Mouse (Mus musculus): ENCODE results near the gene Unc50. TPM values are rescaled to one million over a fixed set of nuclear protein-coding genes. Genes with fewer than 3 reads are reported as not detected.

The Unc50 gene
- polyA plus RNA-seq, 1 experiment from 2014 or later, result 175 TPM

DNA sequence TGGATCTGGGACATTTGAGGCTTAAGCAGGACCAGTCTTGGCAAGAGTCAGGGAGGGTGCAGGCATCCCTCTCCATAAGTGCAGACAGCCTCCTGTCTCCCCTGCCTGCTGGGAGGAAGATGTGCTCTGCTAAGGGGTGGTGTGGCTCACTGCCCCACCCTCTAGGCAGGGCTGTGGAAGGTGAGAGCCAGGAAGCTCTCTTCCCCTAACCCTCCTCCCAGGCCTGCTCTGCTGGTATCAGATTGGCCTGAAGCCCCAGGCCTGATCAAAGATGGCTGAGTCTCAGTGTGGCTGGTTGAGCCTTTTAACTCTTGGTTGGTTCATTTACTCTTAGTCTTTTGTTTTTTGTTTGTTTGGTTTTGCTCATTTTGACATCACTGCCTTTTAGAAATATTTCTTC is 20.3 kb upstream of the Unc50 start:
- no peak overlapping the region for H3K27ac ChIP-seq
- no peaks in the 10 kb centered on the region for H3K36me3 ChIP-seq (ENCODE audit: insufficient read depth, low read length)
- no peaks in the 10 kb centered on the region for H3K9me3 ChIP-seq (replicated peaks; ENCODE audit: low read length)
- no peaks in the 10 kb centered on the region for H3K4me1 ChIP-seq (replicated peaks; ENCODE audit: insufficient read depth, low read length)
- no peak for TF ChIP-seq CTCF (IDR thresholded peaks at IDR 0.05; ENCODE audit: low read depth)
- no peaks in the 10 kb centered on the region for H3K27me3 ChIP-seq (ENCODE audit: insufficient read depth, low read length)
- H3K4me3 ChIP-seq (replicated peaks; ENCODE audit: low read depth, low read length), result no peak overlapping the region
- H3K9ac ChIP-seq (ENCODE audit: low read depth, low read length), result no peak overlapping the region
- DNase-seq (ENCODE audit: low spot score), result no peak
- no peak overlapping the region for H3K4me2 ChIP-seq (ENCODE audit: low read length)
- no peak for ATAC-seq (replicated peaks; ENCODE audit: low FRiP score, low read depth)

GRCm38 (mm10) chr1:37415394-37415793 is 14.5 kb upstream of the Unc50 start:
- Histone ChIP-seq H3K4me3 (replicated peaks; ENCODE audit: low read depth, low read length) (no peak overlapping the region), H3K4me1 (replicated peaks; ENCODE audit: insufficient read depth, low read length) (no peaks in the 10 kb centered on the region), H3K36me3 (ENCODE audit: insufficient read depth, low read length) (peaks cover 16% of the 10 kb centered on the region; the same call in 1 of the 2 replicates), H3K9me3 (replicated peaks; ENCODE audit: low read length) (no peaks in the 10 kb centered on the region), H3K4me2 (ENCODE audit: low read length) (no peak overlapping the region), H3K27me3 (ENCODE audit: insufficient read depth, low read length) (no peaks in the 10 kb centered on the region), H3K9ac (ENCODE audit: low read depth, low read length) (no peak overlapping the region), H3K27ac (no peak overlapping the region)
- TF ChIP-seq CTCF (IDR thresholded peaks at IDR 0.05; ENCODE audit: low read depth), result no peak
- ATAC-seq (replicated peaks; ENCODE audit: low FRiP score, low read depth) (no peak), DNase-seq (ENCODE audit: low spot score) (no peak)
- 85% methylated on average over 1 of the region's 1 CpGs for WGBS

GRCm38 (mm10) chr1:37419420-37419819 is 10.5 kb upstream of the Unc50 start:
- H3K9ac ChIP-seq (ENCODE audit: low read depth, low read length), result no peak overlapping the region
- H3K4me2 ChIP-seq (ENCODE audit: low read length), result no peak overlapping the region
- TF ChIP-seq CTCF (IDR thresholded peaks at IDR 0.05; ENCODE audit: low read depth), result peak; percentile 98
- H3K9me3 ChIP-seq (replicated peaks; ENCODE audit: low read length), result no peaks in the 10 kb centered on the region
- no peak overlapping the region for H3K27ac ChIP-seq
- 91% methylated on average over 1 of the region's 1 CpGs for WGBS
- ATAC-seq (replicated peaks; ENCODE audit: low FRiP score, low read depth) (peak; percentile 65; the same call in 1 of the 2 replicates), DNase-seq (ENCODE audit: low spot score) (peak; percentile 59)
- peaks cover 18% of the 10 kb centered on the region; the same call in 1 of the 2 replicates for H3K36me3 ChIP-seq (ENCODE audit: insufficient read depth, low read length)
- no peak overlapping the region for H3K4me3 ChIP-seq (replicated peaks; ENCODE audit: low read depth, low read length)
- no peaks in the 10 kb centered on the region for H3K27me3 ChIP-seq (ENCODE audit: insufficient read depth, low read length)
- H3K4me1 ChIP-seq (replicated peaks; ENCODE audit: insufficient read depth, low read length), result no peaks in the 10 kb centered on the region

DNA sequence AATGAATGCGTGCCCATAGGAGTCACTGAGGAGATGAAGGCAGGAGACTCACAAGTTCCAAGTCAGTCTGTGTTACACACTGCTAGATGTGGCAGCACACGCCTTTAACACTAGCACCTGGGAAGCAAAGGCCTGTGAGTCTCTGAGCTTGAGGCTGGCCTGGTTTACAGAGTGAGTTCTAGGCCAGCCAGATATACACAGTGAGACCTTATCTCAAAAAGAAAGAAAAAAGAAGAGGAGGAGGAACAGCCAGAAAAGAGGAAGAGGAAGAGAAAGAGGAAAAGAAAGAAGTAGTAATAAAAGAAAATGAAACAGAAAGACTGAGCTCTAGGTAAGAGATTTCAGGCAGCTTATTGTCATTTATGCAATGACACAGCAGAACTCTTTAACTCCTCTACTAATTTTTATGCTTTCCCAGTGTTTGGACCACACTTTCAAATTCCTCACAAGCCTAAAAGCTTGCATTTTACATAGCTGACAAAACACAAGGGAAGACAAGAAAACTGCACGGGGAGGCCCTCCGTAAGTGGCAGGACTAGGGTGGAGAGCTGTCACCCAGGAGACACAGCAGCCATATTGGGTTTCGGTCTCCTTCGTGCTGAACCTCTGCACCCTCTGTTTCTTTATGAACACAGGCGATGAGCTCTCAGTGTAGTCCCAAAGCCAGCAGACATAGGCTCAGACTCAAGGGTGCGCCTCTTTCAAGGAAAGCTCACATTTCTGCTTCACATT is 2.6 kb upstream of the Unc50 start:
- ATAC-seq (replicated peaks; ENCODE audit: low FRiP score, low read depth) (no peak), DNase-seq (ENCODE audit: low spot score) (no peak)
- 94% methylated on average over 8 of the region's 8 CpGs for WGBS
- H3K36me3 ChIP-seq (ENCODE audit: insufficient read depth, low read length), result peaks cover 6% of the 10 kb centered on the region; the same call in 1 of the 2 replicates
- no peaks in the 10 kb centered on the region for H3K9me3 ChIP-seq (replicated peaks; ENCODE audit: low read length)
- no peak overlapping the region for H3K9ac ChIP-seq (ENCODE audit: low read depth, low read length)
- H3K4me2 ChIP-seq (ENCODE audit: low read length), result no peak overlapping the region
- TF ChIP-seq CTCF (IDR thresholded peaks at IDR 0.05; ENCODE audit: low read depth), result no peak
- no peak overlapping the region for H3K27ac ChIP-seq
- H3K4me1 ChIP-seq (replicated peaks; ENCODE audit: insufficient read depth, low read length), result peaks cover 14% of the 10 kb centered on the region
- H3K4me3 ChIP-seq (replicated peaks; ENCODE audit: low read depth, low read length), result no peak overlapping the region
- no peaks in the 10 kb centered on the region for H3K27me3 ChIP-seq (ENCODE audit: insufficient read depth, low read length)

DNA sequence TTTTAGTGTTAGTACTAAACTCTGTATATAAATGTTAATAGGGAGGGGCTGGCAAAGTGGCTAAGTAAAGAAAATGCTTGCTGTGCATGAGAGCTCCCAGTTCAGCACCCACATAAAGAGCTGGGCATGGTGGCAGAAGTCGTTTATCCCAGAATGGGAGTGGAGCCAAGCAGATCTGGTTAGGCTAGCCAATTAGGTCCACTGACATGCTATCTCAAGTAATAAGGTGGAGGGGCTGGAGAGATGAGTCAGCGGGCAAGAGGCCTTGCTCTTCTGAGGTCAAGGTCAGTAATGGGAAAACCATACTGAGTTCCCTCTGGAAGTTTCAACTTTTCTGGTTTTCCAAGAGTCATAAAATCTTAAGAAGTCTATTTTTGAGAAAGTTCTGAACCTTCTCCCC is 1.0 kb upstream of the Unc50 start:
- no peaks in the 10 kb centered on the region for H3K27me3 ChIP-seq (ENCODE audit: insufficient read depth, low read length)
- H3K4me2 ChIP-seq (ENCODE audit: low read length), result peak overlapping the region; percentile 77
- peak overlapping the region; percentile 90; the same call in 1 of the 2 replicates for H3K9ac ChIP-seq (ENCODE audit: low read depth, low read length)
- H3K4me3 ChIP-seq (replicated peaks; ENCODE audit: low read depth, low read length), result peak overlapping the region; percentile 91
- peaks cover 14% of the 10 kb centered on the region for H3K4me1 ChIP-seq (replicated peaks; ENCODE audit: insufficient read depth, low read length)
- peaks cover 15% of the 10 kb centered on the region for H3K36me3 ChIP-seq (ENCODE audit: insufficient read depth, low read length)
- WGBS, result 35% methylated on average over 2 of the region's 2 CpGs
- no peak for ATAC-seq (replicated peaks; ENCODE audit: low FRiP score, low read depth)
- TF ChIP-seq CTCF (IDR thresholded peaks at IDR 0.05; ENCODE audit: low read depth), result no peak
- no peak for DNase-seq (ENCODE audit: low spot score)
- no peaks in the 10 kb centered on the region for H3K9me3 ChIP-seq (replicated peaks; ENCODE audit: low read length)
- no peak overlapping the region for H3K27ac ChIP-seq

GRCm38 (mm10) chr1:37430297-37430840 is 430 bp downstream of the Unc50 start:
- DNase-seq (ENCODE audit: low spot score), result peak; percentile 47

More at GRCm38 (mm10) chr1:37430297-37430840, 430 bp downstream of the Unc50 start:
- Histone ChIP-seq H3K9ac (ENCODE audit: low read depth, low read length) (peak overlapping the region; percentile 90), H3K4me3 (replicated peaks; ENCODE audit: low read depth, low read length) (peak overlapping the region; percentile 91), H3K27ac (peak overlapping the region; percentile 85), H3K9me3 (replicated peaks; ENCODE audit: low read length) (no peaks in the 10 kb centered on the region), H3K4me1 (replicated peaks; ENCODE audit: insufficient read depth, low read length) (peaks cover 14% of the 10 kb centered on the region), H3K36me3 (ENCODE audit: insufficient read depth, low read length) (peaks cover 15% of the 10 kb centered on the region), H3K27me3 (ENCODE audit: insufficient read depth, low read length) (no peaks in the 10 kb centered on the region), H3K4me2 (ENCODE audit: low read length) (peak overlapping the region; percentile 77)
- peak; percentile 63 for ATAC-seq (replicated peaks; ENCODE audit: low FRiP score, low read depth)
- TF ChIP-seq CTCF (IDR thresholded peaks at IDR 0.05; ENCODE audit: low read depth), result no peak
- 2% methylated on average over 40 of the region's 40 CpGs for WGBS

Measured in kidney, postnatal 0 days (tissue).